Mouse (Mus musculus): ENCODE data around the gene Ccnyl1. TPM values are rescaled to one million over a fixed set of nuclear protein-coding genes. Genes with fewer than 3 reads are reported as not detected.

The Ccnyl1 gene
- polyA plus RNA-seq, 2 experiments from 2014 or later = 0.61 to 0.90 TPM

- peak; percentile 93 for ATAC-seq
These were observed 15.0 kb downstream of the Ccnyl1 start for GRCm38 (mm10) chr1:64705230-64705629.

- ATAC-seq = no peak
These were observed 16.4 kb downstream of the Ccnyl1 start for GRCm38 (mm10) chr1:64706610-64707009.

- peak; percentile 74 for ATAC-seq
These were observed 19.6 kb downstream of the Ccnyl1 start for GRCm38 (mm10) chr1:64709891-64710290.

GRCm38 (mm10) chr1:64712006-64712760 lies 21.9 kb downstream of the Ccnyl1 start:
- no peak for ATAC-seq

GRCm38 (mm10) chr1:64715458-64715857 lies 25.2 kb downstream of the Ccnyl1 start:
- no peak for ATAC-seq

- ATAC-seq = no peak
These were observed 26.5 kb downstream of the Ccnyl1 start for GRCm38 (mm10) chr1:64716589-64717304.

- peak; percentile 62 for ATAC-seq
These were observed 27.2 kb downstream of the Ccnyl1 start for GRCm38 (mm10) chr1:64717504-64717903.

- ATAC-seq = no peak
These were observed 30.9 kb downstream of the Ccnyl1 start for GRCm38 (mm10) chr1:64721034-64721587.

- ATAC-seq = no peak
These were observed 39.8 kb downstream of the Ccnyl1 start for GRCm38 (mm10) chr1:64730046-64730445.

- ATAC-seq = no peak
These were observed 41.2 kb downstream of the Ccnyl1 start for GRCm38 (mm10) chr1:64731341-64732020.

GRCm38 (mm10) chr1:64732161-64732560 lies 41.9 kb downstream of the Ccnyl1 start:
- ATAC-seq = no peak

- no peak for ATAC-seq
These were observed 42.5 kb downstream of the Ccnyl1 start for GRCm38 (mm10) chr1:64732637-64733200.

GRCm38 (mm10) chr1:64733453-64734245 lies 43.4 kb downstream of the Ccnyl1 start:
- no peak for ATAC-seq

- no peak for ATAC-seq
These were observed 44.8 kb downstream of the Ccnyl1 start for GRCm38 (mm10) chr1:64734771-64735750.

- ATAC-seq = peak; percentile 21
These were observed 45.8 kb downstream of the Ccnyl1 start for GRCm38 (mm10) chr1:64735781-64736680.

GRCm38 (mm10) chr1:64736681-64737501 lies 46.6 kb downstream of the Ccnyl1 start:
- ATAC-seq = peak; percentile 11

GRCm38 (mm10) chr1:64737502-64738179 lies 47.4 kb downstream of the Ccnyl1 start, which contains the start of gene Fzd5:
Gene Fzd5 (minus strand): TSS chr1:64737751.
- ATAC-seq = peak; percentile 77

GRCm38 (mm10) chr1:64738180-64738555 lies 47.9 kb downstream of the Ccnyl1 start:
- ATAC-seq = peak; percentile 8
